Mouse (Mus musculus): ENCODE measurements around the gene Naa20. TPM values are rescaled to one million over a fixed set of nuclear protein-coding genes. Genes with fewer than 3 reads are reported as not detected.

Naa20 gene
- total and polyA plus RNA-seq, 3 experiments, result 79.8 to 264 (median 121) TPM

- in situ Hi-C loops (cut with MboI; ENCODE audit: low pct_ligation_motif_present, low pct_unique_long_range_greater_than_20kb, low sequenced_read_pairs), result no loop called here
- dilution Hi-C loops (cut with MboI; ENCODE audit: extremely low pct_ligation_motif_present, extremely low pct_unique_long_range_greater_than_20kb, low sequenced_read_pairs), result no loop called here
Observed at GRCm38 (mm10) chr2:145873953-145874352, 27.9 kb upstream of the Naa20 start.

GRCm38 (mm10) chr2:145874879-145875482 lies 26.9 kb upstream of the Naa20 start:
- Histone ChIP-seq H3K4me3 (replicated peaks in 1 of 3; ENCODE audit: low read depth in 2 of 3, low read length in 2 of 3, poor library complexity in 1 of 3) (no peak overlapping the region), H3K9me3 (replicated peaks; ENCODE audit: low read length) (no peaks in the 10 kb centered on the region), H3K79me2 (replicated peaks; ENCODE audit: control insufficient read depth, extremely low read depth, insufficient read depth, poor library complexity, severe bottlenecking) (no peaks in the 10 kb centered on the region), H3K4me1 (ENCODE audit: control insufficient read depth in 1 of 2, insufficient read depth in 2 of 2) (peaks cover 0 to 4% of the 10 kb centered on the region in 2 experiments; a peak in 1 of 4 replicates), H3K9ac (ENCODE audit: insufficient read depth, low read depth) (no peak overlapping the region), H3K27ac (ENCODE audit: insufficient read depth, low read depth) (no peak overlapping the region), H3K36me3 (replicated peaks in 1 of 2; ENCODE audit: control insufficient read depth in 1 of 2, insufficient read depth in 1 of 2, low read length in 1 of 2) (no peaks in the 10 kb centered on the region), H3K27me3 (replicated peaks) (no peaks in the 10 kb centered on the region), H3K4me2 (ENCODE audit: insufficient read depth, low read depth, poor library complexity, severe bottlenecking) (no peak overlapping the region)
- in situ Hi-C loops (cut with MboI; ENCODE audit: low pct_ligation_motif_present, low pct_unique_long_range_greater_than_20kb, low sequenced_read_pairs) (no loop called here), dilution Hi-C loops (cut with MboI; ENCODE audit: extremely low pct_ligation_motif_present, extremely low pct_unique_long_range_greater_than_20kb, low sequenced_read_pairs) (no loop called here)
- no peak for TF ChIP-seq MAZ (IDR thresholded peaks at IDR 0.05; ENCODE audit: low read depth, low read length)
- TF ChIP-seq JUND (conservative IDR thresholded peaks at IDR 0.05; ENCODE audit: low read depth, low read length), result no peak
- no peak for TF ChIP-seq ZKSCAN1 (IDR thresholded peaks at IDR 0.05; ENCODE audit: borderline replicate concordance, low read depth, low read length)
- TF ChIP-seq RCOR1 (conservative IDR thresholded peaks at IDR 0.05; ENCODE audit: low read depth, low read length), result no peak
- TF ChIP-seq PAX5 (IDR thresholded peaks at IDR 0.05; ENCODE audit: low read length), result no peak
- TF ChIP-seq TCF12 (IDR thresholded peaks at IDR 0.05; ENCODE audit: low read depth, low read length), result no peak
- TF ChIP-seq SIN3A (IDR thresholded peaks at IDR 0.05; ENCODE audit: low read length), result no peak
- no peak for TF ChIP-seq EP300 (IDR thresholded peaks at IDR 0.05; ENCODE audit: low read length)
- TF ChIP-seq NELFE (IDR thresholded peaks at IDR 0.05; ENCODE audit: low read depth, low read length), result no peak
- no peak for TF ChIP-seq MYC (IDR thresholded peaks at IDR 0.05; ENCODE audit: low read depth, low read length)
- no peak for TF ChIP-seq MXI1 (IDR thresholded peaks at IDR 0.05; ENCODE audit: low read depth, low read length)
- no peak for DNase-seq (ENCODE audit: extremely low read depth)

More at GRCm38 (mm10) chr2:145873953-145874352, 27.9 kb upstream of the Naa20 start:
- DNase-seq (ENCODE audit: extremely low read depth), result no peak
- no peak overlapping the region for H3K9ac ChIP-seq (ENCODE audit: insufficient read depth, low read depth)
- no peaks in the 10 kb centered on the region for H3K9me3 ChIP-seq (replicated peaks; ENCODE audit: low read length)
- H3K4me2 ChIP-seq (ENCODE audit: insufficient read depth, low read depth, poor library complexity, severe bottlenecking), result no peak overlapping the region
- peaks cover 0 to 4% of the 10 kb centered on the region in 2 experiments; a peak in 1 of 4 replicates for H3K4me1 ChIP-seq (ENCODE audit: control insufficient read depth in 1 of 2, insufficient read depth in 2 of 2)
- TF ChIP-seq CTCF (conservative IDR thresholded peaks at IDR 0.05 in 1 of 2, IDR thresholded peaks at IDR 0.05 in 1 of 2; ENCODE audit: low read depth in 2 of 2, low read length in 2 of 2) (no peak), GABPA (IDR thresholded peaks at IDR 0.05; ENCODE audit: insufficient replicate concordance, low read depth, low read length) (no peak), HCFC1 (IDR thresholded peaks at IDR 0.05; ENCODE audit: low read depth, low read length) (no peak), ZNF384 (IDR thresholded peaks at IDR 0.05; ENCODE audit: low read depth, low read length) (no peak), CHD2 (IDR thresholded peaks at IDR 0.05; ENCODE audit: low read length) (no peak), NELFE (IDR thresholded peaks at IDR 0.05; ENCODE audit: low read depth, low read length) (no peak), IRF4 (IDR thresholded peaks at IDR 0.05; ENCODE audit: low read depth, low read length) (no peak), NRF1 (IDR thresholded peaks at IDR 0.05; ENCODE audit: low read depth, low read length) (no peak), MXI1 (IDR thresholded peaks at IDR 0.05; ENCODE audit: low read depth, low read length) (no peak), SMC3 (IDR thresholded peaks at IDR 0.05; ENCODE audit: low read depth, low read length) (no peak), TCF12 (IDR thresholded peaks at IDR 0.05; ENCODE audit: low read depth, low read length) (no peak), USF1 (IDR thresholded peaks at IDR 0.05; ENCODE audit: low read depth, low read length) (no peak)
- no peaks in the 10 kb centered on the region for H3K36me3 ChIP-seq (replicated peaks in 1 of 2; ENCODE audit: control insufficient read depth in 1 of 2, insufficient read depth in 1 of 2, low read length in 1 of 2)
- H3K79me2 ChIP-seq (replicated peaks; ENCODE audit: control insufficient read depth, extremely low read depth, insufficient read depth, poor library complexity, severe bottlenecking), result no peaks in the 10 kb centered on the region
- H3K27ac ChIP-seq (ENCODE audit: insufficient read depth, low read depth), result no peak overlapping the region
- no peak overlapping the region for H3K4me3 ChIP-seq (replicated peaks in 1 of 3; ENCODE audit: low read depth in 2 of 3, low read length in 2 of 3, poor library complexity in 1 of 3)
- no peaks in the 10 kb centered on the region for H3K27me3 ChIP-seq (replicated peaks)

Data from CH12.LX (cell line).